Mouse (Mus musculus) thymus, adult 2 months (tissue): ENCODE data around the gene Sertad3. TPM values are rescaled to one million over a fixed set of nuclear protein-coding genes. Genes with fewer than 3 reads are reported as not detected.

Source experiments
- DNase-seq: peaks from one replicate; pipeline ENCODE4 v3.0.0; 2021
- H3K27ac ChIP-seq: fragments of 200-500 bp; 2 replicates; pipeline ENCODE4 v1.5.1; 2012; ENCODE audit warnings: low read length, control low read depth; ENCODE audit not compliant: control insufficient read depth, insufficient read depth
- H3K27me3 ChIP-seq: fragments of 200-500 bp; 2 replicates; pipeline ENCODE4 v1.6.1; 2012; ENCODE audit warnings: mild to moderate bottlenecking, low read length, moderate library complexity, mixed read lengths; ENCODE audit not compliant: control insufficient read depth, insufficient read depth
- H3K36me3 ChIP-seq: fragments of 200-500 bp; 2 replicates; pipeline ENCODE4 v1.6.1; 2012; ENCODE audit warnings: mild to moderate bottlenecking, low read length, moderate library complexity; ENCODE audit not compliant: control insufficient read depth, insufficient read depth
- H3K4me1 ChIP-seq: fragments of 200-500 bp; replicated peaks from 2 replicates; pipeline ENCODE4 v1.6.1; 2012; ENCODE audit warnings: low read length; ENCODE audit not compliant: control insufficient read depth, insufficient read depth
- H3K4me3 ChIP-seq: fragments of 200-500 bp; 2 replicates; pipeline ENCODE4 v1.5.1; 2012; ENCODE audit warnings: mild to moderate bottlenecking, low read length, control low read depth, moderate library complexity; ENCODE audit not compliant: control insufficient read depth, insufficient read depth
- CTCF ChIP-seq: fragments of 200-500 bp; IDR thresholded peaks from 2 replicates; pipeline ENCODE4 v1.5.1; 2012; ENCODE audit warnings: mild to moderate bottlenecking, control low read depth, low read length, moderate library complexity, borderline replicate concordance; ENCODE audit not compliant: control insufficient read depth, poor library complexity, insufficient read depth; ENCODE audit errors: extremely low read depth
- POLR2A ChIP-seq: fragments of 200-500 bp; IDR thresholded peaks from 2 replicates; pipeline ENCODE4 v1.6.1; 2012; ENCODE audit warnings: mild to moderate bottlenecking, low read length, control low read depth, moderate library complexity; ENCODE audit not compliant: control insufficient read depth, poor library complexity, insufficient read depth; ENCODE audit errors: extremely low read depth
- WGBS: fragments of 180-500 bp; shearing (Covaris S2); methylation state at CpG from one replicate; pipeline ENCODE4 v1.1.7; 2018; 5-methylcytosine and 5-hydroxymethylcytosine counted together
- polyA plus RNA-seq: library from polyadenylated mRNA; depleted of rRNA; stranded (reverse); fragments of >200 nt; gene quantifications from 2 replicates; pipeline ENCODE4 v1.2.3, GENCODE M21; 2012

Gene Sertad3
- polyA plus RNA-seq, 1 experiment, result 25.8 TPM

DNA sequence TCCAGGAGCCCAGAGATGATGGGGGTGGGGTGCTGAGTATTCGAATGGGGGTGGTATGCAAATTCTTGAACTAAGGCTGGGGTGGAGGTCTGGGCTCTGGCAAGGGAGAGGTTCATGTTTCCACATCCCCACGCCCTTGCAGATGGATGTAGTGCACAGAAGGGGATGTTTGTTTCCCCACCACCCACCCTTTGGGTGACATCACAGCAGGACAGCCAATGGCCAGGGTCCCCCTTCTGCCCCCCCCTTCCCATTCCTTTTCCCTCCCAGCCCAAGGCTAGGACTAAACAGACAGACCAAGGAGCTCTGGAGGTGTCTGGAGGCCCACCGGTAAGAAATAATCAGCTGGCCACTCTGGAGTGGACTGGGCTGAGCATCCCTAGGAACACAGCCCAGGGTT is 25.5 kb downstream of the Sertad3 start, which contains the start of gene Prx:
Prx (plus strand) TSS at position 289 of the 400 bp plus-strand sequence.
- Histone ChIP-seq H3K27ac (no peak within 1 kb of the TSS), H3K36me3 (no peaks in the 10 kb centered on the region), H3K27me3 (no peaks in the 10 kb centered on the region), H3K4me3 (no peak within 1 kb of the TSS), H3K4me1 (no peaks in the 10 kb centered on the region)
- DNase-seq, result no peak
- TF ChIP-seq POLR2A (no peak), CTCF (no peak)
- 83% methylated on average over 3 of the region's 3 CpGs for WGBS

DNA sequence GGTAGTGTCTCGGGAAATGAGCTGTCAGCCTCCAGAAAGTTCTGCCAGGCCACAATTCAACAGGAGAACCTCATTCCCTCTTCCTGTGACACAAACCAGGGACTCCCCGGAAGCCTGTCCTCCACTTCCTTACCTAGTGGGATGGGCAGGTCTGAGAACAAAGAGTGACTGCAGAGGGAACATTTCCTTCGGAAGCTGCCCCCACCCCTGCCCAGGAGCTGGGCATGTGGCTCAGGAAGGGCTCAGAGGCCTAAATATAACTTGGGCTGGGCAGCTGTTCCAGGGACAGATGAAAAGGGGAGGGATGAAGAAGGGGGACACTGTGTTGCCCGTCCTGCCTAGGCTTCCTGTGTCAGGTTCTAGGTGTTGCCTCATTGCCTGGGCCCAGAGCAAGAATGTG is 28.1 kb downstream of the Sertad3 start:
- Histone ChIP-seq H3K27ac (no peak overlapping the region), H3K4me3 (no peak overlapping the region), H3K27me3 (no peaks in the 10 kb centered on the region), H3K36me3 (no peaks in the 10 kb centered on the region), H3K4me1 (peaks cover under 1% of the 10 kb centered on the region; the same call in 1 of the 2 replicates)
- no peak for TF ChIP-seq CTCF
- TF ChIP-seq POLR2A, result no peak
- 86% methylated on average over 4 of the region's 4 CpGs for WGBS
- DNase-seq, result no peak

GRCm38 (mm10) chr7:27506765-27507370 is 33.3 kb downstream of the Sertad3 start:
- 17% methylated on average over 9 of the region's 9 CpGs for WGBS
- H3K36me3 ChIP-seq, result no peaks in the 10 kb centered on the region
- no peak for TF ChIP-seq POLR2A
- TF ChIP-seq CTCF, result no peak
- no peak overlapping the region for H3K4me3 ChIP-seq
- H3K27ac ChIP-seq, result no peak overlapping the region
- H3K4me1 ChIP-seq, result peaks cover 10% of the 10 kb centered on the region
- H3K27me3 ChIP-seq, result no peaks in the 10 kb centered on the region
- no peak for DNase-seq

GRCm38 (mm10) chr7:27507711-27508647 is 34.4 kb downstream of the Sertad3 start:
- H3K4me3 ChIP-seq, result peak overlapping the region; percentile 67
- H3K4me1 ChIP-seq, result peaks cover 10% of the 10 kb centered on the region
- no peaks in the 10 kb centered on the region for H3K27me3 ChIP-seq
- no peaks in the 10 kb centered on the region for H3K36me3 ChIP-seq
- TF ChIP-seq CTCF, result 0 out of 2 replicates have a peak, but pooled peaks have one; percentile 35
- TF ChIP-seq POLR2A, result no peak
- DNase-seq, result peak; percentile 97
- H3K27ac ChIP-seq, result peak overlapping the region; percentile 72
- WGBS, result under 1% methylated on average over 54 of the region's 54 CpGs

- Histone ChIP-seq H3K27me3 (no peaks in the 10 kb centered on the region), H3K4me1 (peaks cover 10% of the 10 kb centered on the region), H3K36me3 (no peaks in the 10 kb centered on the region), H3K27ac (no peak overlapping the region; the same call in 1 of the 2 replicates), H3K4me3 (no peak overlapping the region)
- TF ChIP-seq CTCF, result peak; percentile 20; the same call in 1 of the 2 replicates
- no peak for TF ChIP-seq POLR2A
- DNase-seq, result peak; percentile 73
- 26% methylated on average over 6 of the region's 6 CpGs for WGBS
These were observed 35.1 kb downstream of the Sertad3 start for GRCm38 (mm10) chr7:27508648-27509005.

DNA sequence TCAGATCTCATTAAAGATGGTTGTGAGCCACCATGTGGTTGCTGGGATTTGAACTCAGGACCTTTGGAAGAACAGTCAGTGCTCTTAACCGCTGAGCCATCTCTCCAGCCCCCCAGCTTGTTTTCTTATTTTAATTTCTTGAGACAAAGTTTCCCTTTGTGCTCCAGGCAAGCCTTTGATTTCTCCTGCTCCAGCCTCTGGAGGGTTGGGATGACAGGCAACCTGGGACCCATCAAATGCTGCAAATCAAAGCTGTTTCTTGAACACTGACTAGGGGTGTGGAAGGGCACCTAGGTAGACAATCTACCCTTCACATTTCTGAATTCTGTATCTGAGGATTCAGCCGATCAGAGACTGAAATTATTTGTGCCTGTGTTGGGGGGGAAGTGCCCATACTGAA is 37.2 kb downstream of the Sertad3 start:
- WGBS, result 97% methylated on average over 2 of the region's 2 CpGs
- no peak for TF ChIP-seq CTCF
- TF ChIP-seq POLR2A, result no peak
- Histone ChIP-seq H3K27me3 (no peaks in the 10 kb centered on the region), H3K27ac (no peak overlapping the region), H3K4me3 (no peak overlapping the region), H3K36me3 (no peaks in the 10 kb centered on the region), H3K4me1 (peaks cover 10% of the 10 kb centered on the region)
- no peak for DNase-seq
